Mouse (Mus musculus) left cerebral cortex, postnatal 36 days (tissue): Measurements from ENCODE around the gene Efcab9. TPM values are rescaled to one million over a fixed set of nuclear protein-coding genes. Genes with fewer than 3 reads are reported as not detected.
"Not testable (repeated sequence)": the region's sequence is repeated elsewhere in the genome, so short reads cannot be mapped to it uniquely, and the experiment has no call there.

Experiments used
- DNase-seq, 2 experiments: peaks; one replicate each; pipeline ENCODE4 v3.0.0; 2021 to 2022; ENCODE audit warnings: low spot score in 2 of 2, mixed read lengths in 1 of 2
- intact Hi-C: fragments of 180-260 bp; cut with DNase I; formaldehyde crosslinking; loops from one replicate; pipeline ENCODE4 v1.15.1; 2025
- total RNA-seq, 2 experiments: library from RNA; stranded (reverse); gene quantifications; 2 replicates each; pipeline ENCODE4 v1.2.3; 2021

Gene Efcab9
- total RNA-seq, 2 experiments from 2014 or later: 0.63 to 1.8 TPM

DNA sequence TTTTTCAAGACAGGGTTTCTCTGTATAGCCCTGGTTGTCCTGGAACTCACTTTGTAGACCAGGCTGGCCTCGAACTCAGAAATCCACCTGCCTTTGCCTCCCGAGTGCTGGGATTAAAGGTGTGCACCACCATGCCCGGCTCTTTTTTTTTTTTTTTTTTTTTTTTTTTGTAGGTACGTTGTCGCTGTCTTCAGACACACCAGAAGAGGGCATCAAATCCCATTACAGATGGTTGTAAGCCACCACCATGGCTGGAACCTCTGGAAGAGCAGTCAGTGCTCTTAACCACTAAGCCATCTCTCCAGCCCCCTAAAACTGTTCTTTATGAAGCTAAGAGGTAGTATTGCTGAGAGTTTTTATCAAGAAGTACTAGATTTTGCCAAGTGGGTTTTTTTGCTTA is 17.0 kb downstream of the Efcab9 start:
- not testable (repeated sequence) for DNase-seq
- intact Hi-C loops: loop anchor here (5.0 kb wide), 1 partner anchor 58 kb away; the partner anchor contains the start of gene Ubtd2

DNA sequence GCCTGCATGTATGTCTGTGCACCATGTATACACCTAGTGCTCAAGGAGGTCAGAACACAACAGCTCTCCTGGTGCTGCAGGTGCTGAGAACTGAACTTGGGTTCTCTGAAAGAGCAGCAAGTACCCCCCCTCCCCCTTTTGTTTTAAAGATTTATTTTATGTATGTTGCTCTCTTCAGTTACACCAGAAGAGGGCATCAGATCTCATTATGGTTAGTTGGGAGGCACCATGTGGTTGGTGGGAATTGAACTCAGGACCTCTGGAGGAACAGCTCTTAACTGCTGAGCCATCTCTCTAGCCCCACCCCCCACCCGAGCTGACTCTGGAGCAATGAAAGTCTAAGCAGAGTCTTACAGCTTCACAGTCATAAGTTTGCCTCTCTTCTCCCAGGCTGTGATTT is 21.0 kb downstream of the Efcab9 start:
- intact Hi-C loops: no loop called here
- no peak for DNase-seq

DNA sequence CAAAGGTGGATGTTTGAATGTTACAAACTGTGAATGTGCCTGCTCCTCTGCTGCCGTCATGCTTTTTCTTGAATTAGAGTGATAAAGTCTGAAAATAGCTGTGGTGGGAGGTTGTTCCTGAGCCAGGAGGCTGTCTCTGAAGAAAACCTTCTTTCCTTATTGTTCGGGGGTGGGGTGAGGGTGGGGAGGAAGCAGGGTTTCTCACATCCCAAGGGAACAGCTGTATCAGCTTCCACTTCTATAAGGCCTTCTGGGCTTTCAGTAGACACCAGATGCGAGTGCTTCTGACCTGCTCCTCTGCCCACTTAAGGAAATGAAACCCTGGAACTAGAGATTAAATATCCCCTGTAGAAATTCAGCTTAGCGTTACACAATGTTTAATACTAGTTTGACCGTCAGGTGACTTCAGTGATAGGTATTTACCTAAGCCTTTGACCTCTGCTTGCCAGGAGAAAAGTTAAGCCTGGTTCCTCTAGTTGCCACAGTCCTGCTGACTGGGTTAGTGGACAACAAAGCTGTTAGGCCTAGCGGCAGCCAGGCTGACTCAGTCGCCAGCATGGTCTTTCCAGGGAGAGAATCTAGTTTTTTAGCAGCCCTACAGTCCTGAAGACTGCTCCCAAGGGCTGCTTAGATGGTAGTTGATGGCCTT is 26.7 kb downstream of the Efcab9 start:
- peak; percentile 12 to 25 for DNase-seq
- intact Hi-C loops: no loop called here

DNA sequence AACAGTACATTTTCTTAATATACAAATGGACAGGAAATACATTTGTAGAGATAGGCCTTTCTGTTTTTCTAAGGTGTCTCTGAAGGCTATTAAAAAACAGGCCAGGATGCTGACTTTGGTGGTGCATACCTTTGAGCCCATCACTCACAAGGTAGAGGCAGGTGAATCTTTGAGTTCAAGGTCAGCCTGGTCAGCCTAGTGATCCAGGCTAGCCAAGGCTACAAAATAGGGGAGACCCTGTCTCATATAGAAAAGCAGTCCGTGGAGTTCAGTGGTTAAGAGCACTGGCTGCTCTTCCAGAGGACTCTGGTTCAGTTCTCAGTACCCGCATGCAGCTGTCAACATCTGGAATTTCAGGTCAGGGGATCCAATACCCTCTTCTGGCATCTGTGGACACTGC is 28.2 kb downstream of the Efcab9 start:
- DNase-seq: no peak
- intact Hi-C loops: loop anchor here (5.0 kb wide), 1 partner anchor 46 kb away; the partner anchor contains the start of gene Ubtd2

DNA sequence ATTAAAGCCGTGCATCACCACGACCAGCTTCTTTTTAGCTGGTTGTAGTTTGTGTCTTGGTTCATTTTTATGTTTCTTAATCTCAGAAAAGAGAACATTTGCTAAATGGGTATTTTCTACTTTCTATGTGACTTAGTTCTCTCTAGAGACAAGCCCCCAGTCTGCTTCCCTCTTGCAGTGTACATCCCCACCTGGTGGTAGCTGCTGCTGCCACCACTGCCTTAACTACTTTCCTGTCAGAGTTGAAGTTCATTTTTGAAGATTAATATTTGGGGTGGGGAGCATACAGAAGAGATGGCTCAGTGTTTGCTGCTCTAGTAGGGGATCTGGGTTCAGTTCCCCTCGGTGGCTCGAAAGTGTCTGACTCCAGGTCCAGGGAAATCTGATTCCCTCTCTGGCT is 31.9 kb downstream of the Efcab9 start:
- intact Hi-C loops: loop anchor here (5.0 kb wide), 1 partner anchor 43 kb away; the partner anchor contains the start of gene Ubtd2
- no peak for DNase-seq

DNA sequence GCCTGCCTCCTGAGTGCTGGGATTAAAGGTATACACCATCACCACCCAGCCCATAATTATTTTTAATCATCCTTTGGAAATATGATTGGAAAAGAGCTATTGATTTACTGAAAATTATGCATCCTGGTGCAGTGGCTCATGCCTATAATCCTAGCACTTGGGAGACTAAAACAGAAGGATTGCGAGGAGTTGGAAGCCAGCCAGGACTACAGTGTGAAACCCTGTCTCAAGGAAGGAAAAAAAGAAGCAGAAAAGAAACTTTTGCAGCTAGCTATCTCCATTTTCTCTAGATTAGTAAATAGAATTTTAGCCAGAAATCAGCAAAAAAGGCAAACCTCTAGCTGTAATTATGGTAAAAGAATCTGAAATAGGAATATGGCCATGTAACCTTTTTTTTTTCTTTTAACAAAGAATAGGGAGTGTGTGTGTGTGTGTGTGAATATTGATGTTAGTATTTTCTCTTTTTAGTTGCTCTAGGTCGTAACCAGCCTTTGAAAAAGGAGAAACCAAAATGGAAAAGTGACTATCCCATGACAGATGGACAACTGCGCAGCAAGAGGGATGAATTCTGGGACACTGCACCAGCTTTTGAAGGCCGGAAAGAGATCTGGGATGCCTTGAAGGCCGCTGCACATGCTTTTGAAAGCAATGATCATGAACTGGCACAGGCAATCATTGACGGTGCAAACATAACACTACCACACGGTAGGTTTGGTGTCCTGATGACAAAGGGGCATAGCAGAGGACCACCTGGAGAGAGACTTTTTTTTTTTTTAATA is 32.9 kb downstream of the Efcab9 start:
- intact Hi-C loops: no loop called here
- DNase-seq: peak; percentile 54 to 60

DNA sequence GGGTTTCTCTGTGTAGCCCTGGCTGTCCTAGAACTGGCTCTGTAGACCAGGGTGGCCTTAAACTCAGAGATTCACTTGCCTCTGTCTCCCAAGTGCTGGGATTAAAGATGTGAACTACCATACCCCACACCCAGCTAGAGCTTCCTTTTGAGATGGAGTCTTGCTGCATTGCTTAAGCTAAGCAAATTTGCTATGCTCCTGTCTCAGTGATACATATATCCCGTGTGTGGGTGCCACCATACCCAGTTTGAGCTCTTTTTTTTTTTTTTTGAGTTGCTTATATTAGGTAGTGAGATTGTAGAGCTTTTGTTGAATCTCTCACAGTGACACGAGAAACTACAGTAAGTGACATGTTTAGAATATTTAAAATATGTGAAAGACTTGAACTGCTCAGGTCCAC is 36.6 kb downstream of the Efcab9 start:
- no peak for DNase-seq
- intact Hi-C loops: no loop called here

DNA sequence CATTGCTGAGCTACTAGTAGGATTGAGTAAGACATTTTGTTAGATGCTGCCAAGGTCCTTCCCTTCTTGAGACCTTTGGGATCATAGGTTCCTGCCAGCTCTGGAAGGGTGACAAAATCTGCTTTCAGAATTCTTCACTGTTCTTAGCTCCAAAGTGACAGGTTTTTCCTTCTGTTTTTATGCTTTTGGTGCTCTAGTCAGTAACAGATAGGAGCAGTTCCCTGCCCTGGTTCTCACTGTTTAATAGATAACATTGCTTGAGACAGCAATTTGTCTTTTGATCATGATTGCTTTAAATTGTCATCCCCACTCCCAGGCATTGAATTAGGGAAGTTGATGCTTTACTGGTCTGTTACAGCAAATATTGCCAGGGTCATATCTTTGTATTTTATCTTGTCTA is 38.6 kb downstream of the Efcab9 start:
- intact Hi-C loops: no loop called here

DNA sequence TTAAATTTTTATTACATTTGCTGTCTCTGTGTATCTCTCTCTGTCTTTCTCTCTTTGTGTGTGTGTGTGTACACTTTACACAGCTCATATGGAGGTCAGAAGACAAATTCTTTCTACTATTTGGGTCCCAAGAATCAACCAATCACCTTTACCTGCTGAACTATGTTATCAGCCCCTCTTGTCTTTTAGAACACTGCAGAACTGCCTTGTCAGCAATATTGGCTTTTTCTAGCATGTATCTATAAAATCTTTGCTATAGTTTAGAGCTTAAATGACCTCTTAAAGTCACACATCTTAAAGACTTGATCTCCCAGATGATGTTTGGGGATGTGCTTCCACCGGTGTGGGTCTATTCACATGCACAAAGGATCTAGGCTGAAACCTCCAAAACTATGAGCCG is 40.8 kb downstream of the Efcab9 start:
- DNase-seq: no peak
- intact Hi-C loops: no loop called here

More for the DNA sequence above, 38.6 kb downstream of the Efcab9 start:
- no peak for DNase-seq

DNA sequence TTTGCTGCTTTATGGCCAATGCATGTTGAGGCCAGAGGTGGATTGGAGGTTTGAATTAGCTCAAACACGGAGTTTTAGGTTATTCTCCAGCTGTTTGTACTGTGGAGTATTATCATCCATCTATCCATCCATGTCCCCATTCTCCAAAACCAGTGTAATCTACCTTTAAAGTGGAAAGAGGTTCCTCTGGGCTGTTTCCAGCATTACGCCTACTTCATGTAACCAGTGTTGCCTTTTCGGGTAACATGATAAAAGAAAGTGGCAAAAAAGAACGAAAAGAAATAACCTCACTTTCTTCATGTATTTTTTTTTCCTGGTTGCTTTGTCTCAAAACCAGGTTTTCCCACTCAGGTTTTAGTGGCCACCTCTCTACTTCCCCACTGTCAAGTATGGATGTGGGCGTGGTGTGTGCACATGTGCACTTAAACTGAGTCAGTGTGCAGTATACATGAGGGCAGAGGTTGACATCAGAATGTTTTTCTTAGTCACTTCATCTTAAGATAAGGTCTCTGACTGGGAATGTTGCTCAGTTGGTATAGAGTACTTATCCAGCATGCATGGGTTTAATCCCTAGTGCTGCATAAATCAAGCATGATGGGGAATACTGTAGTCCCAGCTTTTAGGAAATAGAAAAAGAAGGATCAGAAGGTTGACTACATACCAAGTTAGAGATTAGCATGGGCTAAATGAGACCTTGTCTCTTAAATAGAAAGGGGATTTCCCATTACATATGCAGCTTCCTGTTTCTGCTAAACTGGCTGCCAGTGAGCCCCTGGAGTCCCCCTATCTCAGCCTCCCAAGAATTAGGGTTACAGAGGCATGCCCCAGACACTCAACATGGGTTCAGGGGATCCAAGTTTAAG is 42.8 kb downstream of the Efcab9 start:
- no peak for DNase-seq

DNA sequence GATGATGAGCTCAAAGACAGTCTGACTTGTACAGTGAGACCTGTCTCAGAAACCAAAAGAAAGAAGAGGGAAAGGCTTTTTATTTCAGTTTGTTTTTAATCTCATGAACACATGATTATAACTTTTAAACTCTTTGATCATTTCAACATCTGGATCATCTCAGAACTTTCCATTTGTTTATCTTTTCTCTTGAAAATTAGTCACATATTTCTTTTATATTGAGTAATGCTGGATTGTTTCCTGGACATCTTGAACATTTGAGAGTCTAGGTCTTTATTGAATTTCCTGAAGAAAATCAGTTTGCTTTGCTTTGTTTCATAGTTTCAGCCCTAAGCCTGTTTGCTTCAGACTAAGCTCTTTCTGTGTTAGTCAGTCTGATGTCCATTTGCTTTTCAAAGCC is 43.5 kb downstream of the Efcab9 start:
- no peak for DNase-seq
- intact Hi-C loops: no loop called here

More for the DNA sequence above, 42.8 kb downstream of the Efcab9 start:
- intact Hi-C loops: no loop called here

DNA sequence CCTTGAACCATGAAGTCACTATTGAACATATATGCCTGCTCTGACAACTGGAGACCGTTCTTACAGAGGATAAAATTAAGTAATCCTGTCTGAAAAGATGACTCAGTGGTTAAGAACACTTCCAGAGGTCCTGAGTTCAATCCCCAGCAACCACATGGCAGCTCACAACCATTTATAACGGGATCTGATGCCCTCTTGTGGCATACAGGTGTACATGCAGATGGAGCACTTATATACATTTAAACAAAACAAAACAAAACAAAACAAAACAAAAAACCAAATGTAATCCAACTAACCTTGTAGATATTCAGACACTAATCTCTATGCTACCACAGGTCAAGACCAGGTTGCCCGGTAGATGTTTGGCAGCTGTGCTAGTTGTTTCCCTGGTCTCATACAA is 44.4 kb downstream of the Efcab9 start:
- intact Hi-C loops: no loop called here
- no peak for DNase-seq

DNA sequence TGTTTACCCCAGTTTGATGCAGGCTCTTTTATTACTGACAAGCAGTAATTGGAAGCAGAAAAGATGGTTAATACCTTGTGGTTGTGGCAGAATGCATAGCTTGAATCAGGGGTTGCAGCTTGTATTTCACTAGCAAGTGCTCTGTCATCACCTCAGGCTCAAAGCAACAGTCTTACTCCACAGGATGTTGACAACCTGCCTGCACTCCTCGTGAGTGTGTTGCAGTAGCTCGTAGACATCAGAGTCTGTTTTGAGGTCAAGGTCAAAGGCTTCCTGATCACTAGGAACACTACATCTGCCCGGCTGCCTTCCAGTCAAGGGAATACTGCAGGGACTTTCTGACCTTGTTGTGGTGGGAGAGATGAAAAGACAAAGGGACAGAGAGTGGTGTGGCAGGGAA is 45.3 kb downstream of the Efcab9 start:
- DNase-seq: no peak
- intact Hi-C loops: no loop called here

DNA sequence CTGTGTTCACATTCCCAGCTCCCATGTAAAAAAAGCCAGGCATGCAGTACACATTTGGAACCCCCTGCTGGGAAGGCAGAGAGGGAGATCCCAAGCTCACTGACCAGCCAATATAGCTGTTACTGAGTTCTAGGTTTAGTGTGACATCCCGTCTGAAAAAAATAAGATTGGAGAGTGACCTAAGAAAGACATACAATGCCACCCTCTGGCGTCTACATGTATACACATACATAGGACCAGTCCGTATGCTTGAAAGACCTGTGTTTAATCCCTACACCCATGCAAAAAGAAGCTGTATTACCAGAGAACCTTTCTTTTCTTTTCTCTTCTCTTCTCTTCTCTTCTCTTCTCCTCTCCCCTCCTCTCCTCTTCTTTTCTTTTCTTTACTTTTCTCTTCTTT is 46.6 kb downstream of the Efcab9 start:
- DNase-seq: no peak
- intact Hi-C loops: no loop called here

DNA sequence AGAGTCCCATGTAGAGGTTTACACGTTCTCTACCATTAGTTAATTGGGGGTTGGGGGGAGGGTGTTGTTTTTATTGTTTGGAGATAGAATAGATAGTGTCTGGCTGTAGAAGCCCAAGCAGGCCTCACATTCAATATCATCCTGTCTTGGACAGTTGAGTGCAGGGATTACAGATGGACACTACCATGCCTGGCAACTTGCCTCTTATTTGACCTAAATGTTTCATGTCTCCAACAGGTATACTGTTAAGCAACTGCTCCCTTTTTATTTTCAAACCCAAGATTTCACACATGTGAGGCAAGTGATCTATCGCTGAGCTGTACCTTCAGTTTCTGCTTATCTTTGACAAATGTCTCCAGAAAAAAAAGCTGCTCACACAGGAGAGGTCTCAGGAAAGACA is 50.4 kb downstream of the Efcab9 start:
- intact Hi-C loops: no loop called here
- DNase-seq: no peak

DNA sequence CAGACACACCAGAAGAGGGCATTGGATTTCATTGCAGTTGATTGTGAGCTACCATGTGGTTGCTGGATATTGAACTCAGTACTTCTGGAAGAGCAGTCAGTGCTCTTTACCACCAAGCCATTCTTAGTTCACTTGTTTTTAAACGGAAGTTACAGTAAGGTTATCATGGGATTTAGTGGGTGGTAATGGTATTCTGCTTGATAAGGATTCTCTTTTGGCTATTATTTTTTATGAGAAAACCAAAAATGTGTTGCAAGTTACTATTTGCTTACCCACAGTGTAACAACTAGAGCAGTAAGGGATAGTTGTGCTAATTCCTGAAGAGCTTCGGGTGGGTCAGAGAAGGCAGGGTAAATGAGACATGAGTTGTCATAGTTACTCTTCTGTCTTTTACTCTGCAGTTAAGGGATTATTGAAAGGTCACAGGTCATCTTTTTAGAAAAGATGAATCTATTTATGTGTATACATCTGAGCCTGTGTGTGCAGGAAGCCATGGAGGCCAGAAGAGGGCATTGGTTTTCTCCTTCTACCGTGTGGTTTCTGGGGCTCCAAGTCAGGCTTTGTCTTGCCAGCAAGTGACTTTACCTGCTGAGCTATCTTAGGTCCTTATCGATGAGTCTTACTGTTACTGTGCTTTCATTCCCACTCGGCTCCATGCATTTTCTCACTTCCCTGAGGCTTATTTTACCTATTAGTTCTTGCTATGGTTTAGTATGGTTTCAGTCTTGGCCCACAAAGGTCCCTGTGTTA is 56.2 kb downstream of the Efcab9 start:
- intact Hi-C loops: no loop called here
- DNase-seq: no peak

DNA sequence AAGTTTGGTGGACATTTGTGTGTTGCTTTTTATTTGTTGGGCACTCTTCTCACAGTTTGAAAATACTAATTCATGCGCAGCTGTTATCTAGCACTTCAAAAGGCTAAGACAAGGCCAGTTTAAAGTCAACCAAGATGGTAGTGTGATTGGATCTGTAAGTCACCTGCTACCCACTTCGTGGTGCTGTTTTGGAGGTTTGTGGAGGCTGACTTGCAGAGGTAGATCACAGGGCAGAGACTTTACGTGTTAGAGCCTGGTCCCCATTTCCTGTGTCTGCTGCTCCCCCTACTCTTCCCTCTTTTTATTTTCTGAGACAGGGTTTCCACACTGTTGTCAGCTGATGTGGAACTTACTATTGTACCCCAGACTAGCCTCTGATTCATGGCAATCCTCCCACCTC is 57.2 kb downstream of the Efcab9 start:
- no peak for DNase-seq
- intact Hi-C loops: no loop called here
